Mouse (Mus musculus) E14TG2a.4 (cell line): ENCODE results near the gene Apbb1.

ENCODE experiments used
- CTCF ChIP-seq: conservative IDR thresholded peaks from 2 replicates; pipeline ENCODE4 v1.5.1; 2014; ENCODE audit warnings: low read length
- NANOG ChIP-seq: IDR thresholded peaks from 2 replicates; pipeline ENCODE4 v1.6.1; 2014; ENCODE audit warnings: borderline replicate concordance, low read length, mixed read lengths
- POU5F1 ChIP-seq: IDR thresholded peaks from 2 replicates; pipeline ENCODE4 v1.6.1; 2014; ENCODE audit warnings: low read length, borderline replicate concordance

- TF ChIP-seq CTCF (no peak), NANOG (no peak), POU5F1 (no peak)
These were observed 33.5 kb downstream of the Apbb1 start for GRCm38 (mm10) chr7:105547970-105548369.
